Mouse (Mus musculus) MEL (cell line): ENCODE results near the gene Rbp7. TPM values are rescaled to one million over a fixed set of nuclear protein-coding genes. Genes with fewer than 3 reads are reported as not detected.

Source experiments
- DNase-seq: peaks from one replicate; pipeline ENCODE4 v3.0.0; 2011; ENCODE audit warnings: low read depth, low spot score
- H3K27ac ChIP-seq: 2 replicates; pipeline ENCODE4 v1.5.1; 2012; ENCODE audit warnings: low read depth, mild to moderate bottlenecking, control low read depth, low read length, moderate library complexity; ENCODE audit not compliant: control insufficient read depth
- H3K27me3 ChIP-seq, 2 experiments: fragments of 150-350 bp in 1 of 2; sonication (generic) in 1 of 2; 2 replicates each; pipeline ENCODE4 v1.6.1; 2012; ENCODE audit warnings: low read length in 2 of 2, mild to moderate bottlenecking in 2 of 2, improper control_type of control experiment in 1 of 2, moderate library complexity in 1 of 2; ENCODE audit not compliant: insufficient read depth in 2 of 2, control insufficient read depth in 1 of 2
- H3K36me3 ChIP-seq, 2 experiments: 2 replicates each; pipeline ENCODE4 v1.6.1; 2012 to 2014; ENCODE audit warnings: low read length in 2 of 2, improper control_type of control experiment in 1 of 2, inconsistent platforms in 1 of 2, mild to moderate bottlenecking in 1 of 2; ENCODE audit not compliant: insufficient read depth in 2 of 2, control insufficient read depth in 1 of 2
- H3K4me1 ChIP-seq, 2 experiments: fragments of 150-350 bp in 1 of 2; sonication (generic) in 1 of 2; 2 replicates each; pipeline ENCODE4 v1.6.1; 2012; ENCODE audit warnings: low read length in 2 of 2, improper control_type of control experiment in 1 of 2, mild to moderate bottlenecking in 1 of 2; ENCODE audit not compliant: insufficient read depth in 2 of 2, control insufficient read depth in 1 of 2
- H3K4me3 ChIP-seq, 2 experiments: fragments of 150-350 bp in 1 of 2; sonication (generic) in 1 of 2; 2 replicates each; pipeline ENCODE4 v1.5.1; 2012; ENCODE audit warnings: low read depth in 2 of 2, low read length in 2 of 2, mild to moderate bottlenecking in 2 of 2, moderate library complexity in 2 of 2, control low read depth in 1 of 2, improper control_type of control experiment in 1 of 2; ENCODE audit not compliant: control insufficient read depth in 1 of 2, insufficient read depth in 1 of 2
- H3K79me2 ChIP-seq: 2 replicates; pipeline ENCODE4 v1.6.1; 2012; ENCODE audit warnings: mild to moderate bottlenecking, low read length, moderate library complexity; ENCODE audit not compliant: control insufficient read depth, poor library complexity, insufficient read depth
- H3K9ac ChIP-seq: 2 replicates; pipeline ENCODE4 v1.6.1; 2012; ENCODE audit warnings: low read depth, mild to moderate bottlenecking, control low read depth, low read length, moderate library complexity; ENCODE audit not compliant: control insufficient read depth, poor library complexity, severe bottlenecking
- H3K9me3 ChIP-seq: fragments of 150-350 bp; sonication (generic); replicated peaks from 2 replicates; pipeline ENCODE4 v1.6.1; 2012; ENCODE audit warnings: mild to moderate bottlenecking, low read length, improper control_type of control experiment, moderate library complexity; ENCODE audit not compliant: insufficient read depth
- BHLHE40 ChIP-seq: IDR thresholded peaks from 2 replicates; pipeline ENCODE4 v1.6.1; 2012; ENCODE audit warnings: low read depth, mild to moderate bottlenecking, inconsistent platforms, low read length, improper control_type of control experiment, borderline replicate concordance
- CHD2 ChIP-seq: IDR thresholded peaks from 2 replicates; pipeline ENCODE4 v1.6.1; 2011; ENCODE audit warnings: low read length, improper control_type of control experiment
- CTCF ChIP-seq, 3 experiments: IDR thresholded peaks in 2 of 3; conservative IDR thresholded peaks in 1 of 3; 2 replicates each; pipeline ENCODE4 v1.5.1; 2011 to 2012; ENCODE audit warnings: low read length in 3 of 3, low read depth in 2 of 3, mild to moderate bottlenecking in 2 of 3, improper control_type of control experiment in 1 of 3, inconsistent platforms in 1 of 3, mixed read lengths in 1 of 3, moderate library complexity in 1 of 3; ENCODE audit not compliant: control insufficient read depth in 1 of 3, insufficient read depth in 1 of 3, poor library complexity in 1 of 3, severe bottlenecking in 1 of 3
- E2F4 ChIP-seq: IDR thresholded peaks from 2 replicates; pipeline ENCODE4 v1.6.1; 2011; ENCODE audit warnings: low read depth, low read length, improper control_type of control experiment, borderline replicate concordance
- EP300 ChIP-seq, 2 experiments: IDR thresholded peaks; 2 replicates each; pipeline ENCODE4 v1.6.1; 2011; ENCODE audit warnings: improper control_type of control experiment in 2 of 2, low read length in 2 of 2, low read depth in 1 of 2, mild to moderate bottlenecking in 1 of 2
- GABPA ChIP-seq: IDR thresholded peaks from 2 replicates; pipeline ENCODE4 v1.6.1; 2012; ENCODE audit warnings: low read depth, mild to moderate bottlenecking, inconsistent platforms, low read length, improper control_type of control experiment, moderate library complexity
- GATA1 ChIP-seq: IDR thresholded peaks from 2 replicates; pipeline ENCODE4 v1.6.1; 2011; ENCODE audit warnings: low read depth, low read length, improper control_type of control experiment
- KAT2A ChIP-seq: conservative IDR thresholded peaks from 2 replicates; pipeline ENCODE4 v1.6.1; 2012; ENCODE audit warnings: low read depth, low read length, improper control_type of control experiment, inconsistent platforms
- MAFK ChIP-seq: IDR thresholded peaks from 2 replicates; pipeline ENCODE4 v1.6.1; 2011; ENCODE audit warnings: low read depth, mild to moderate bottlenecking, low read length, improper control_type of control experiment, borderline replicate concordance
- MAX ChIP-seq: IDR thresholded peaks from 2 replicates; pipeline ENCODE4 v1.6.1; 2011; ENCODE audit warnings: low read length, improper control_type of control experiment
- MEF2A ChIP-seq: IDR thresholded peaks from 2 replicates; pipeline ENCODE4 v1.6.1; 2014; ENCODE audit warnings: low read depth, mild to moderate bottlenecking, inconsistent platforms, low read length, improper control_type of control experiment; ENCODE audit not compliant: poor library complexity, insufficient replicate concordance, severe bottlenecking; ENCODE audit errors: extremely low read depth
- MXI1 ChIP-seq: IDR thresholded peaks from 2 replicates; pipeline ENCODE4 v1.6.1; 2011; ENCODE audit warnings: mild to moderate bottlenecking, low read depth, low read length, improper control_type of control experiment
- MYB ChIP-seq: IDR thresholded peaks from 2 replicates; pipeline ENCODE4 v1.6.1; 2011; ENCODE audit warnings: mild to moderate bottlenecking, low read depth, low read length, improper control_type of control experiment
- MYC ChIP-seq: IDR thresholded peaks from 2 replicates; pipeline ENCODE4 v1.6.1; 2011; ENCODE audit warnings: low read depth, mild to moderate bottlenecking, low read length, improper control_type of control experiment, moderate library complexity
- NELFE ChIP-seq: IDR thresholded peaks from 2 replicates; pipeline ENCODE4 v1.6.1; 2011; ENCODE audit warnings: low read depth, low read length, improper control_type of control experiment
- NRF1 ChIP-seq: IDR thresholded peaks from 2 replicates; pipeline ENCODE4 v1.6.1; 2014; ENCODE audit warnings: low read depth, mild to moderate bottlenecking, inconsistent platforms, low read length, improper control_type of control experiment, moderate library complexity; ENCODE audit not compliant: poor library complexity, insufficient read depth, severe bottlenecking
- POLR2A ChIP-seq, 2 experiments: IDR thresholded peaks; 2 replicates each; pipeline ENCODE4 v1.6.1; 2011 to 2012; ENCODE audit warnings: low read length in 2 of 2, mild to moderate bottlenecking in 2 of 2, control low read depth in 1 of 2, improper control_type of control experiment in 1 of 2, low read depth in 1 of 2, moderate library complexity in 1 of 2; ENCODE audit not compliant: control insufficient read depth in 1 of 2, insufficient read depth in 1 of 2, poor library complexity in 1 of 2
- POLR2AphosphoS5 ChIP-seq: IDR thresholded peaks from 2 replicates; pipeline ENCODE4 v1.6.1; 2012; ENCODE audit warnings: low read depth, borderline replicate concordance, mild to moderate bottlenecking, inconsistent platforms, low read length, moderate library complexity, mixed read lengths
- RAD21 ChIP-seq: IDR thresholded peaks from 2 replicates; pipeline ENCODE4 v1.6.1; 2011; ENCODE audit warnings: mild to moderate bottlenecking, low read depth, low read length, improper control_type of control experiment
- RCOR1 ChIP-seq: IDR thresholded peaks from 2 replicates; pipeline ENCODE4 v1.6.1; 2012; ENCODE audit warnings: low read depth, mild to moderate bottlenecking, inconsistent platforms, low read length, improper control_type of control experiment
- SIN3A ChIP-seq: IDR thresholded peaks from 2 replicates; pipeline ENCODE4 v1.6.1; 2012; ENCODE audit warnings: low read length, improper control_type of control experiment, inconsistent platforms
- SMC3 ChIP-seq: IDR thresholded peaks from 2 replicates; pipeline ENCODE4 v1.6.1; 2011; ENCODE audit warnings: low read depth, low read length, improper control_type of control experiment
- TAL1 ChIP-seq: IDR thresholded peaks from 2 replicates; pipeline ENCODE4 v1.6.1; 2012; ENCODE audit warnings: mild to moderate bottlenecking, inconsistent platforms, low read length, moderate library complexity, mixed read lengths
- TBP ChIP-seq: IDR thresholded peaks from 2 replicates; pipeline ENCODE4 v1.8.0; 2011; ENCODE audit warnings: low read depth, low read length, improper control_type of control experiment
- TCF12 ChIP-seq: IDR thresholded peaks from 2 replicates; pipeline ENCODE4 v1.6.1; 2014; ENCODE audit warnings: low read depth, mild to moderate bottlenecking, inconsistent platforms, low read length, improper control_type of control experiment, moderate library complexity
- USF2 ChIP-seq, 2 experiments: IDR thresholded peaks; 2 replicates each; pipeline ENCODE4 v1.6.1; 2011 to 2012; ENCODE audit warnings: improper control_type of control experiment in 2 of 2, low read length in 2 of 2, borderline replicate concordance in 1 of 2, inconsistent platforms in 1 of 2, low read depth in 1 of 2, mild to moderate bottlenecking in 1 of 2; ENCODE audit not compliant: insufficient read depth in 1 of 2
- ZMIZ1 ChIP-seq: IDR thresholded peaks from 2 replicates; pipeline ENCODE4 v1.6.1; 2012; ENCODE audit warnings: low read depth, mild to moderate bottlenecking, inconsistent platforms, low read length, improper control_type of control experiment, moderate library complexity
- ZNF384 ChIP-seq: IDR thresholded peaks from 2 replicates; pipeline ENCODE4 v1.6.1; 2012; ENCODE audit warnings: low read depth, mild to moderate bottlenecking, inconsistent platforms, low read length, improper control_type of control experiment
- polyA plus RNA-seq, 2 experiments: library from polyadenylated mRNA; stranded (reverse) in 1 of 2; unstranded in 1 of 2; fragments of >175 nt in 1 of 2; fragments of >200 nt in 1 of 2; gene quantifications; 2 replicates each; pipeline versions ENCODE4 v1.2.1 to v1.2.4; 2012; ENCODE audit warnings: low replicate concordance in 2 of 2, low read depth in 1 of 2; ENCODE audit not compliant: insufficient read length in 2 of 2, insufficient read depth in 1 of 2, missing spikeins in 1 of 2
- total RNA-seq: library from RNA; depleted of rRNA; stranded (reverse); fragments of 300-350 nt; gene quantifications from 2 replicates; pipeline ENCODE4 v1.2.3, GENCODE M21; 2012

The Rbp7 gene
- total and polyA plus RNA-seq, 3 experiments: not detected

DNA sequence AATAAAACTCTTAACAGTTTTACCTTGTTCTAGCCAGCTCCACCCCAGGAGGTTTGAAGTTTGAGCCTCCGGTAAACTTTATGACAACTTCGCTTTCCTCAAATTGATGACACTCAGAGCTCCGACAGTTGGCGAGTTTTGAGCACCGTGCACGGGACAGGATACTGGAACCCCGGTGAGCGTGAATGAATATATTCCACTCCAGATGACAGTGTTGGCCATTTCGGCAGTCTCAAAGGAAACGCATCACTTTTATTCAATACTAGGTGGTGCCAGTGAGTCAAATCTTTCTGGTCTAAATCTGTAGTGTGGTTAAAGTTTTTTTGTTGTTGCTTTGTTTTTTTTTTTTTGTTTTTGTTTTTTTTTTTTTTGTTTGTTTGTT lies 31.0 kb upstream of the Rbp7 start:
- Histone ChIP-seq H3K9me3 (no peaks in the 10 kb centered on the region), H3K4me3 (peak overlapping the region; percentile 91 to 94), H3K4me1 (peaks cover 4% of the 10 kb centered on the region in 2 experiments; a peak in 2 of 4 replicates), H3K36me3 (peaks cover 4 to 10% of the 10 kb centered on the region in 2 experiments), H3K79me2 (peaks cover 18% of the 10 kb centered on the region), H3K27me3 (no peaks in the 10 kb centered on the region), H3K27ac (peak overlapping the region; percentile 33), H3K9ac (peak overlapping the region; percentile 88)
- TF ChIP-seq SMC3 (0 out of 2 replicates have a peak, but pooled peaks have one; percentile 8), TCF12 (no peak), MXI1 (peak; percentile 5; the same call in 1 of the 2 replicates), GATA1 (no peak), NRF1 (no peak), USF2 (IDR thresholded peaks at IDR 0.05; ENCODE audit: borderline replicate concordance in 1 of 2, insufficient read depth in 1 of 2, low read depth in 1 of 2, low read length in 2 of 2) (no peak), CTCF (IDR thresholded peaks at IDR 0.05 in 2 of 3, conservative IDR thresholded peaks at IDR 0.05 in 1 of 3; ENCODE audit: control insufficient read depth in 1 of 3, insufficient read depth in 1 of 3, low read depth in 2 of 3, low read length in 3 of 3, poor library complexity in 1 of 3, severe bottlenecking in 1 of 3) (peak in 1 of 3 experiments; percentile 43; a peak in 3 of 6 replicates), MYC (no peak), TAL1 (no peak)
- peak; percentile 67 for DNase-seq

- DNase-seq: peak; percentile 97
- peaks cover 4 to 10% of the 10 kb centered on the region in 2 experiments for H3K36me3 ChIP-seq
- H3K4me1 ChIP-seq: peaks cover 4% of the 10 kb centered on the region in 2 experiments; a peak in 2 of 4 replicates
- no peaks in the 10 kb centered on the region for H3K9me3 ChIP-seq
- peak within 1 kb of the TSS; percentile 91 to 94 for H3K4me3 ChIP-seq
- H3K79me2 ChIP-seq: peaks cover 18% of the 10 kb centered on the region
- H3K9ac ChIP-seq: peak within 1 kb of the TSS; percentile 88
- H3K27ac ChIP-seq: peak within 1 kb of the TSS; percentile 65
- H3K27me3 ChIP-seq: no peaks in the 10 kb centered on the region
- peak; percentile 94 for TF ChIP-seq SIN3A
- no peak for TF ChIP-seq GABPA
- peak; percentile 53 to 88 for TF ChIP-seq POLR2A (IDR thresholded peaks at IDR 0.05; ENCODE audit: control insufficient read depth in 1 of 2, insufficient read depth in 1 of 2, low read depth in 1 of 2, low read length in 2 of 2, poor library complexity in 1 of 2)
- TF ChIP-seq MXI1: peak; percentile 90
- TF ChIP-seq MYC: peak; percentile 88
- TF ChIP-seq MYB: no peak
- TF ChIP-seq E2F4: no peak
- peak; percentile 77 for TF ChIP-seq NELFE
- no peak for TF ChIP-seq POLR2AphosphoS5
- peak; percentile 10; the same call in 1 of the 2 replicates for TF ChIP-seq CHD2
- TF ChIP-seq EP300 (IDR thresholded peaks at IDR 0.05; ENCODE audit: low read depth in 1 of 2, low read length in 2 of 2): no peak
- TF ChIP-seq SMC3: no peak
- TF ChIP-seq RCOR1: 0 out of 2 replicates have a peak, but pooled peaks have one; percentile 37
- no peak for TF ChIP-seq ZNF384
- no peak for TF ChIP-seq GATA1
- no peak for TF ChIP-seq BHLHE40
- TF ChIP-seq MAX: peak; percentile 83
- peak; percentile 77 for TF ChIP-seq ZMIZ1
- TF ChIP-seq TBP: peak; percentile 81
- no peak for TF ChIP-seq MAFK
- peak; percentile 74; the same call in 1 of the 2 replicates for TF ChIP-seq KAT2A
- peak in 1 of 3 experiments; percentile 0; a peak in 1 of 6 replicates for TF ChIP-seq CTCF (IDR thresholded peaks at IDR 0.05 in 2 of 3, conservative IDR thresholded peaks at IDR 0.05 in 1 of 3; ENCODE audit: control insufficient read depth in 1 of 3, insufficient read depth in 1 of 3, low read depth in 2 of 3, low read length in 3 of 3, poor library complexity in 1 of 3, severe bottlenecking in 1 of 3)
- TF ChIP-seq MEF2A: no peak
- no peak for TF ChIP-seq RAD21
Observed at GRCm38 (mm10) chr4:149485053-149485824, 30.5 kb upstream of the Rbp7 start, which contains the start of the genes Nmnat1 and Lzic. Gene Nmnat1 (minus strand): TSS chr4:149485202. Gene Lzic (plus strand): TSS chr4:149485229.
